Mouse (Mus musculus): ENCODE measurements around the gene Erbb4.

DNA sequence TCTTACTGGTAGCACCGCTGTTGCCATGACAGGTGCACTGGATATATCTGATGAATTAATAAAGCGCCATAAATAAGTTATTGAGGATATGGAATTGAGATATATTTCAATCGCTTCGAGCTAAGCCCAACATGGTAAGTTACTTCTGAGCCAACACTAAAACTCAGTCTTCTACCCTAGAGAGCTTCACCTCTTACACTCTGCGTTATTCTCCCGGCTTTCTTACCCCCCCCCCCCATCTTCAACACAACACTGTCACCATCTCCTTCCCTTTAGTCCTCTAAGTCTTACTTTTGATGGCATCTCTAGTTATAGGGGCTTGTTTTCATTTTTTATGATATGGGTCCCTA is 31.6 kb upstream of the Erbb4 start:
- TF ChIP-seq POLR2AphosphoS2 (IDR thresholded peaks at IDR 0.05; ENCODE audit: insufficient read length, low read depth) (no peak), MAX (IDR thresholded peaks at IDR 0.05; ENCODE audit: low read depth) (no peak), MYOD1 (IDR thresholded peaks at IDR 0.05; ENCODE audit: control insufficient read depth in 1 of 3, insufficient read length in 2 of 3, low read depth in 2 of 3) (no peak), USF1 (IDR thresholded peaks at IDR 0.05; ENCODE audit: low read depth) (no peak), POLR2A (IDR thresholded peaks at IDR 0.05; ENCODE audit: insufficient read length, low read depth) (no peak), TCF12 (IDR thresholded peaks at IDR 0.05; ENCODE audit: insufficient read depth, poor library complexity, severe bottlenecking) (no peak), CEBPB (IDR thresholded peaks at IDR 0.05; ENCODE audit: insufficient read depth, poor library complexity, severe bottlenecking) (no peak), E2F4 (IDR thresholded peaks at IDR 0.05; ENCODE audit: insufficient read depth) (no peak), TCF3 (IDR thresholded peaks at IDR 0.05; ENCODE audit: insufficient read length, low read depth) (no peak), MYOG (IDR thresholded peaks at IDR 0.05; ENCODE audit: control insufficient read depth in 1 of 3, insufficient read depth in 1 of 3, insufficient read length in 2 of 3, low read depth in 2 of 3) (no peak), SRF (IDR thresholded peaks at IDR 0.05; ENCODE audit: control insufficient read depth, insufficient read length, low read depth) (no peak), REST (IDR thresholded peaks at IDR 0.05; ENCODE audit: insufficient read depth, insufficient read length) (no peak)
